ENCODE assay signal across 10 mouse cellular contexts in genomic region chrX:73482643-73483483, GRCm38 (mm10). TPM values are rescaled to one million over a fixed set of nuclear protein-coding genes. Genes with fewer than 3 reads are reported as not detected.
DNase-seq lines count a peak whose midpoint lies in the region; ATAC-seq and TF ChIP-seq lines count a peak whose summit lies in the region.
"Had no signal": no experiment of that assay in that cellular context is flagged by ENCODE, and none has a peak within 500 bp of the region (broad histone marks: within the 10 kb centered on the region; RNA-seq: fewer than 3 reads in every experiment).

No protein-coding gene starts in this region.

- no peaks in the 10 kb centered on the region for H3K4me1 ChIP-seq in hindbrain, embryonic 13.5 days (replicated peaks)
- H3K4me1 ChIP-seq in hindbrain, embryonic 11.5 days (replicated peaks; ENCODE audit: control insufficient read depth, insufficient read depth, low read length), result no peaks in the 10 kb centered on the region
- H3K4me1 ChIP-seq in embryonic facial prominence, embryonic 11.5 days (ENCODE audit: control insufficient read depth, insufficient read depth, low read length), result no peaks in the 10 kb centered on the region
- peaks cover 23% of the 10 kb centered on the region for H3K4me1 ChIP-seq in limb, embryonic 12.5 days (replicated peaks)

- H3K4me2 ChIP-seq in hindbrain, embryonic 13.5 days, result peak overlapping the region; percentile 23; the same call in 1 of the 2 replicates
- no peak overlapping the region for H3K4me2 ChIP-seq in hindbrain, embryonic 11.5 days (replicated peaks; ENCODE audit: low read depth, low read length)
- H3K4me2 ChIP-seq in embryonic facial prominence, embryonic 11.5 days (ENCODE audit: low read depth, low read length), result peak overlapping the region; percentile 44; the same call in 1 of the 2 replicates
- H3K4me2 ChIP-seq in limb, embryonic 12.5 days, result peak overlapping the region; percentile 55

- no peak overlapping the region for H3K9ac ChIP-seq in hindbrain, embryonic 13.5 days
- H3K9ac ChIP-seq in hindbrain, embryonic 11.5 days (ENCODE audit: low read depth, low read length), result no peak overlapping the region
- H3K9ac ChIP-seq in embryonic facial prominence, embryonic 11.5 days (replicated peaks; ENCODE audit: low read length), result no peak overlapping the region
- peak overlapping the region; percentile 45; the same call in 1 of the 2 replicates for H3K9ac ChIP-seq in limb, embryonic 12.5 days (replicated peaks)

- peaks cover 34% of the 10 kb centered on the region for H3K79me3 ChIP-seq in C2C12 (ENCODE audit: low read depth)

- WGBS in hindbrain, embryonic 13.5 days, result 63% methylated on average over 4 of the region's 4 CpGs
- WGBS in hindbrain, embryonic 11.5 days, result 64% methylated on average over 1 of the region's 4 CpGs
- WGBS in embryonic facial prominence, embryonic 11.5 days, result 34% methylated on average over 3 of the region's 4 CpGs
- WGBS in limb, embryonic 12.5 days, result 21% methylated on average over 3 of the region's 4 CpGs

- H3K27ac ChIP-seq in hindbrain, embryonic 13.5 days, result no peak overlapping the region
- no peak overlapping the region for H3K27ac ChIP-seq in hindbrain, embryonic 11.5 days (ENCODE audit: low read depth, low read length)
- H3K27ac ChIP-seq in embryonic facial prominence, embryonic 11.5 days (replicated peaks; ENCODE audit: low read depth, low read length), result 0 out of 2 replicates have a peak overlapping the region, but pooled peaks have one; percentile 8
- no peak overlapping the region for H3K27ac ChIP-seq in limb, embryonic 12.5 days
- H3K27ac ChIP-seq: left cerebral cortex, adult 2 months had no signal

- TF ChIP-seq CTCF in C2C12 (IDR thresholded peaks at IDR 0.05; ENCODE audit: control insufficient read depth, insufficient read depth, insufficient read length), result no peak

- ATAC-seq in hindbrain, embryonic 13.5 days (ENCODE audit: low FRiP score), result no peak
- no peak for ATAC-seq in hindbrain, embryonic 11.5 days (ENCODE audit: low FRiP score)
- no peak for ATAC-seq in embryonic facial prominence, embryonic 11.5 days (replicated peaks; ENCODE audit: insufficient number of reproducible peaks, low FRiP score, low TSS enrichment, low read depth)
- no peak for ATAC-seq in limb, embryonic 12.5 days (ENCODE audit: insufficient number of reproducible peaks, insufficient read depth, low FRiP score, low TSS enrichment, low read depth)

- H3K9me3 ChIP-seq in hindbrain, embryonic 13.5 days, result no peaks in the 10 kb centered on the region
- no peaks in the 10 kb centered on the region for H3K9me3 ChIP-seq in hindbrain, embryonic 11.5 days (ENCODE audit: control insufficient read depth, low read length)
- no peaks in the 10 kb centered on the region for H3K9me3 ChIP-seq in embryonic facial prominence, embryonic 11.5 days (replicated peaks; ENCODE audit: control insufficient read depth, low read length)
- no peaks in the 10 kb centered on the region for H3K9me3 ChIP-seq in limb, embryonic 12.5 days

- no peak overlapping the region for H3ac ChIP-seq in C2C12 (ENCODE audit: control insufficient read depth, insufficient read length, low read depth)

- peaks cover 50% of the 10 kb centered on the region for H3K79me2 ChIP-seq in C2C12 (ENCODE audit: control insufficient read depth, insufficient read depth)

- no peak for DNase-seq in hindbrain, embryonic 11.5 days (ENCODE audit: low spot score)
- no peak for DNase-seq in embryonic facial prominence, embryonic 11.5 days (ENCODE audit: low spot score)
- DNase-seq in right cerebral cortex, postnatal 4 days, result no peak
- DNase-seq in right cerebral cortex, postnatal 36 days (ENCODE audit: low spot score in 2 of 2), result no peak
- DNase-seq: right cerebral cortex, postnatal 25 days; thymus, postnatal 14 days had no signal

- no peaks in the 10 kb centered on the region for H3K36me3 ChIP-seq in hindbrain, embryonic 13.5 days
- no peaks in the 10 kb centered on the region for H3K36me3 ChIP-seq in hindbrain, embryonic 11.5 days (ENCODE audit: control insufficient read depth, insufficient read depth, low read length)
- peaks cover 12% of the 10 kb centered on the region for H3K36me3 ChIP-seq in C2C12 (ENCODE audit: control insufficient read depth, insufficient read depth)
- no peaks in the 10 kb centered on the region for H3K36me3 ChIP-seq in embryonic facial prominence, embryonic 11.5 days (replicated peaks; ENCODE audit: control insufficient read depth, insufficient read depth, low read depth, low read length)
- no peaks in the 10 kb centered on the region for H3K36me3 ChIP-seq in limb, embryonic 12.5 days

- H3K27me3 ChIP-seq in hindbrain, embryonic 13.5 days, result 0 out of 2 replicates have a peak, but pooled peaks cover 6% of the 10 kb centered on the region
- H3K27me3 ChIP-seq in hindbrain, embryonic 11.5 days (ENCODE audit: control insufficient read depth, insufficient read depth, low read length), result peaks cover 2% of the 10 kb centered on the region; the same call in 1 of the 2 replicates
- no peaks in the 10 kb centered on the region for H3K27me3 ChIP-seq in C2C12 (ENCODE audit: control insufficient read depth, insufficient read depth, insufficient read length)
- H3K27me3 ChIP-seq in embryonic facial prominence, embryonic 11.5 days (ENCODE audit: control insufficient read depth, insufficient read depth, low read length), result no peaks in the 10 kb centered on the region
- peaks cover 39% of the 10 kb centered on the region for H3K27me3 ChIP-seq in limb, embryonic 12.5 days

- no peak overlapping the region for H3K4me3 ChIP-seq in hindbrain, embryonic 13.5 days
- no peak overlapping the region for H3K4me3 ChIP-seq in hindbrain, embryonic 11.5 days (ENCODE audit: low read depth, low read length)
- peak overlapping the region; percentile 41 for H3K4me3 ChIP-seq in C2C12 (ENCODE audit: insufficient read depth, poor library complexity, severe bottlenecking)
- no peak overlapping the region for H3K4me3 ChIP-seq in embryonic facial prominence, embryonic 11.5 days (ENCODE audit: low read depth, low read length)
- peak overlapping the region; percentile 34; the same call in 1 of the 2 replicates for H3K4me3 ChIP-seq in limb, embryonic 12.5 days (replicated peaks)
- H3K4me3 ChIP-seq: left cerebral cortex, adult 2 months had no signal

TF ChIP-seq in C2C12, 6 proteins besides CTCF, POLR2A, EP300 and RAD21:
- TF ChIP-seq MYOG (IDR thresholded peaks at IDR 0.05; ENCODE audit: control insufficient read depth, extremely low read depth, insufficient read length) (no peak), CEBPB (IDR thresholded peaks at IDR 0.05; ENCODE audit: low read depth) (no peak), MYOD1 (IDR thresholded peaks at IDR 0.05; ENCODE audit: control insufficient read depth, insufficient read length, low read depth) (no peak), MAX (IDR thresholded peaks at IDR 0.05) (no peak), USF1 (IDR thresholded peaks at IDR 0.05; ENCODE audit: low read depth) (no peak), FOSL1 (IDR thresholded peaks at IDR 0.05; ENCODE audit: insufficient read depth, low read length, poor library complexity, severe bottlenecking) (no peak)
TF ChIP-seq in C2C12: peak in this region for 0.

RNA-seq across cellular contexts. Expression of gene Bgn, which starts 0.5 kb away (rescaled TPM):
- 21.6 and 28.6 TPM in 2 replicates for polyA plus RNA-seq in hindbrain, embryonic 13.5 days (2015; fragmentation: Nextera tagmentation; extraction: Ambion mirVana)
- polyA plus RNA-seq in hindbrain, embryonic 11.5 days (2014; fragmentation: Nextera tagmentation; extraction: Ambion mirVana), result 38.8 and 53.1 TPM in 2 replicates
- polyA plus RNA-seq in C2C12 (2012; fragmentation: generic; extraction: Trizol), result 731 TPM
- 32.0 and 36.4 TPM in 2 replicates for polyA plus RNA-seq in embryonic facial prominence, embryonic 11.5 days (2014; fragmentation: Nextera tagmentation; extraction: Ambion mirVana)
- 16.7 and 23.4 TPM in 2 replicates for polyA plus RNA-seq in limb, embryonic 12.5 days (2016; fragmentation: Nextera tagmentation; extraction: Ambion mirVana)

RNA-seq across cellular contexts. Expression of gene Atp2b3, which starts 20.0 kb away (rescaled TPM):
- polyA plus RNA-seq in hindbrain, embryonic 13.5 days (2015; fragmentation: Nextera tagmentation; extraction: Ambion mirVana), result 3.6 and 4.2 TPM in 2 replicates
- polyA plus RNA-seq in hindbrain, embryonic 11.5 days (2014; fragmentation: Nextera tagmentation; extraction: Ambion mirVana), result 0.66 and 0.84 TPM in 2 replicates
- polyA plus RNA-seq in C2C12 (2012; fragmentation: generic; extraction: Trizol), result not detected
- 0.38 and 0.48 TPM in 2 replicates for polyA plus RNA-seq in embryonic facial prominence, embryonic 11.5 days (2014; fragmentation: Nextera tagmentation; extraction: Ambion mirVana)
- polyA plus RNA-seq in limb, embryonic 12.5 days (2016; fragmentation: Nextera tagmentation; extraction: Ambion mirVana), result 0.19 and 0.22 TPM in 2 replicates

RNA-seq across cellular contexts. Expression of gene Haus7, which starts 24.0 kb away (rescaled TPM):
- polyA plus RNA-seq in hindbrain, embryonic 13.5 days (2015; fragmentation: Nextera tagmentation; extraction: Ambion mirVana), result 73.0 and 73.5 TPM in 2 replicates
- polyA plus RNA-seq in hindbrain, embryonic 11.5 days (2014; fragmentation: Nextera tagmentation; extraction: Ambion mirVana), result 76.9 and 77.6 TPM in 2 replicates
- 42.6 TPM for polyA plus RNA-seq in C2C12 (2012; fragmentation: generic; extraction: Trizol)
- polyA plus RNA-seq in embryonic facial prominence, embryonic 11.5 days (2014; fragmentation: Nextera tagmentation; extraction: Ambion mirVana), result 85.3 and 91.4 TPM in 2 replicates
- polyA plus RNA-seq in limb, embryonic 12.5 days (2016; fragmentation: Nextera tagmentation; extraction: Ambion mirVana), result 83.9 and 87.7 TPM in 2 replicates

RNA-seq across cellular contexts. Expression of gene Trex2, which starts 47.7 kb away (rescaled TPM):
- not detected in 2 replicates for polyA plus RNA-seq in hindbrain, embryonic 13.5 days (2015; fragmentation: Nextera tagmentation; extraction: Ambion mirVana)
- not detected in 2 replicates for polyA plus RNA-seq in hindbrain, embryonic 11.5 days (2014; fragmentation: Nextera tagmentation; extraction: Ambion mirVana)
- not detected for polyA plus RNA-seq in C2C12 (2012; fragmentation: generic; extraction: Trizol)
- not detected in 2 replicates for polyA plus RNA-seq in embryonic facial prominence, embryonic 11.5 days (2014; fragmentation: Nextera tagmentation; extraction: Ambion mirVana)
- polyA plus RNA-seq in limb, embryonic 12.5 days (2016; fragmentation: Nextera tagmentation; extraction: Ambion mirVana), result not detected in 2 replicates

Comparison
In these comparisons a context has a peak if more than half of its experiments do, and no peak if none do; other contexts are left out.
1. H3K4me3 ChIP-seq: peak in C2C12 (single experiment) and limb, embryonic 12.5 days (single experiment); none in hindbrain, embryonic 13.5 days (single experiment), hindbrain, embryonic 11.5 days (single experiment) and embryonic facial prominence, embryonic 11.5 days (single experiment).
2. RNA of gene Bgn, which starts 0.5 kb away (polyA plus RNA-seq): 731 TPM in C2C12 (single experiment); 38.8 to 53.1 TPM in hindbrain, embryonic 11.5 days, 32.0 to 36.4 TPM in embryonic facial prominence, embryonic 11.5 days, 21.6 to 28.6 TPM in hindbrain, embryonic 13.5 days and 16.7 to 23.4 TPM in limb, embryonic 12.5 days; every median in the first group is over 10 times any median in the second.